Mouse (Mus musculus) colon, adult 2 months (tissue): ENCODE measurements around the gene Vps11. TPM values are rescaled to one million over a fixed set of nuclear protein-coding genes. Genes with fewer than 3 reads are reported as not detected.

Experiments used
- polyA plus RNA-seq: library from polyadenylated mRNA; depleted of rRNA; stranded (reverse); fragments of >200 nt; gene quantifications from 2 replicates; pipeline ENCODE4 v1.2.3, GENCODE M21; 2012; rRNA removed

Gene Vps11
- polyA plus RNA-seq, result 16.6 and 18.3 TPM in 2 replicates

DNA sequence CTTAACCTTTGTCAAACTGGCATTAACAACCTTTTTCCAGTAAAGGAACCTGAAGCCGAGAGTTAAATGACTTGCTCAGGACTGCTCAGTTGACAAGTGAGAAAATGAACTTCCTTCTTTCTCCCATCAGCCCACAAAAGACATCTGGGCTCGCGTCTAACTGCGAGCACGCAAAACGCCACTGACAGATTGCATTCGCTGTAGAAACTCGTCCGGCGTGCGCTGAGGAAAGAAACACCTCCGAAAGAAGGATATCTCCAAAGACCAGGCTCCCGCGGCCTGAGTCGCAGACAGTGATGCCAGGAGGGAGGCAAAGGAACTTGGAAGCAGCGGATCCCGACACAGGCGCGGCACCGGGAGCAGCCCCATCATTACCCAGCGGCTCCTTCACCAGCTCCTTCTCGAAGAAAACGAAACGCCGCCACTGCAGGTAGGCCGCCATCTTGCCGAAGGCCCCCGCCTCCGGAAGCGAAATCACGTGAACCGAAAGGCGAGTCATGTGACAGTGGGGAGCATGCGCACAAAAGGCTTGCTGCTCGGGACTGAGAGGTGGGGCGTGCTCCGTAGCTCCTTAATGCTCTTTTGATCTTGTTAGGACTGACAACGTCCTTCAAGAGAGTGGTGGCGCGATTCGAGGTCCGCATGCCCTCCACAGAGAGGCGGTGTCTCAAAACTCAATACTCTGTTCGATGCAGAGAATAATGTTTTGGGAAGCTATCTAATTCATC is at the start of gene Vps11:
Gene Vps11, minus strand, starts transcription at position 481 of the 728 bp plus-strand sequence.

DNA sequence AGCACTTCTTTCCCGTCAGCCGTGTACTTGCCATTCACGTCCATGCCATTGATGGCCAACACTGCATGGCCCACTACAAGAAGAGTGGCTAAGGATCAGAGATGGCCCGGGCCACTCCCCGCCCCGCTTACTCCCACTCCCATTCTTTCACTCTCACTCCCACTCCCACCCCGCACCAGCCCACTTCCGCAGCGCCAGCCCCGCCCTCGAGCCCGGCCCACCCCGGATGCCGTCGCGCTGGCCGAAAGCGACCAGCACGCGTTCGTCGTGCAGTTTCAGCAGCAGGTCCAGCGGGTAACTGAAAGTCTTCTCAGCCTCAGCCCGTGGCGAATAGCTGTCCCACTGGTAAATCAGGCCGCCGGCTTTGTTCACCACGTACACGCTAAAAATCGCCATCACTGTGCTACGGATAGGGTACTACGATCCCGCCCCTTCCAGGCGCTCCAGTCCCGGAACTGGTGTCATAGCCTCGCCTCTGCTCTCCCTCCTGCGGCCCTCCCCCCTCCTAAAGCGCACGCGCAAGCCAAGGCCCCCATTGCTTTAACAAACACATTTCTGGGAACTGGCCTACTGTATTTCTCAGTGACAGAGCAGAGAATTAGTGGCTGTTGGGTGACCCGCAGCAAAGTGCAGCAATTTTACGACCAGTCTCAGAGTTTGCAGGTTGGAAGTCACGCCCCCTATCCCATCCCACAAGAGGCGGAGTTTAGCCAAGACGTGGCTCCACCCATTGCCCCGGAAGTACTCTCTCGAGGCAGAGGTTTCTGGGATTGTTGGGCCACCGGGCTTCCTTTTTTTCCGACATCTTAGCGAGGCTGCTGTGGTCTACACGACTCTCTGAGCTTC is 45.7 kb upstream of the Vps11 start, which contains the start of the genes Rps25 and Trappc4:
Gene Rps25, plus strand, starts transcription at position 234 of the 846 bp plus-strand sequence.
Gene Trappc4, minus strand, starts transcription at position 695 of the 846 bp plus-strand sequence.

DNA sequence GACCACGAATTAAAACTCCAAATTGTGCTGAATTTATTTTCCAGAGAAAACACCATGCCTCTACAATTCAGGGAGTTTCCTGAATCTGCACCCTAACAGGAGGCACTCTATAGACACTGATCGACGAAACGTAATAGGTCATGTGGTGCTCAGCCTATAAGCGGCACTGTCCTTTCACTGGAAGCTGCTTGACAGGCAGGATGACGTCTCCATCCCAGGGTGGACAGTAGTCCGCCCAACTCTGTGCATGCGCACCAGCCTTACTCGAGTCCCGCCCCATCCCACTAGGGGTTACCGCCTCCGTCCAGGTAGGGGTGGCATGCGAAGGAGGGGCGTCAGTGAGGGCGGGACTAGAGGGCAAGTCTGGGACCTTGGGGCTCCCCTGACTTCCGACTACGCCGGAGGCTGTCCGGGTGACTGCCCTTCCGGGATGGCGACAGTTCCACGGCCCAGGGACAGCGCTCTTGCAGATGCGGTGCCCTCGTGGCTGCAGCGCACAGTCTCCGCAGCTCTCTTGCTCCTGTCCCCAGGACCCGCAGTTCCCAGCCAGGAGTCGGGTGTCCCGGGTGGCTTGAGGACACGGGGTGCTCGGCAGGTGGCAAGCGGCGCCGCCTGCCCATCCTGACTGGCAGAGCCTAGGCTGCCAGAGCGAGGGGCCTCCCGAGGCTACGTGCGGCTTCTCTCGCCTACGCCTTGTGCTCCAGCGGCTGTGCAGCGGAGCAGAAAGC is 35.4 kb upstream of the Vps11 start, which contains the start of gene Slc37a4:
Gene Slc37a4, plus strand, starts transcription at position 169 of the 728 bp plus-strand sequence.

DNA sequence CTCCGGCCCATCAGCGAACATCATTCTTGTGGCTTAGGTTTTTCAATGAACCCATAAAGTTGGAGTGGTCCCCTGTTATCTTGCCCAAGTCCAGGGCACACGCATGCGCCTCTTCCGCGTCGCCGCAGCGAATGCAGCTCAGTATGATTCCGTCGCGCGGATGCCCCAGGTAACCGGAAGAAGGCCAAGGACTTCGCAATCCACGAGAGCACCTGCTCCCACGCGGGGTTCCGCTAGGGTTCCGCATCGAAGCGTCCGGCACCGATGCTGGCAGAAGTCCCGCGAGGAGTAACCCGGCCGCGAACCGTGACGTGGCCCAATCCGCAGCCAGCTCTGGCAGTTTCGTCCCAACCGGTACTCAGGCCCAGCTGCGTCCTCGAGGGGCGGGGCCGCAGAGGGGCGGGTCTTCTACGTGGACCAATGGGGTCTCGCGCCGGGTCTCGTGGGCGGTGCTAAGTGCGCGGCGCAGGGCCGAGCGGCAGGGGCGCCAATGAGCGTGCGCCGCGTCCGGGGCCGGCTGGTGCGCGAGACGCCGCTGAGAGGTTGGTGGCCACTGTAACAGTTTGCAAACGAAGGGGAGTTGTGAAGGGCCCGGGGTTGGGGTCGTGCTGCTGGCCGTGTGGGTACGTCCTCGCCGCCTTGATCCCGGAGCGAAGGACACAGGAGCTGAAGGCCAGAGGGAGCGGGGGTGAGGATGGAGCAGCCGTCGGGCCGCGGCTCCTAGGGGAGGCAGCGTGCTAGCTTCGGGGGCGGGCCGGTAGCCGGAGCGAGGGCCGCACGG is 17.8 kb upstream of the Vps11 start, which contains the start of gene Hyou1:
Gene Hyou1, plus strand, starts transcription at position 437 of the 781 bp plus-strand sequence.

DNA sequence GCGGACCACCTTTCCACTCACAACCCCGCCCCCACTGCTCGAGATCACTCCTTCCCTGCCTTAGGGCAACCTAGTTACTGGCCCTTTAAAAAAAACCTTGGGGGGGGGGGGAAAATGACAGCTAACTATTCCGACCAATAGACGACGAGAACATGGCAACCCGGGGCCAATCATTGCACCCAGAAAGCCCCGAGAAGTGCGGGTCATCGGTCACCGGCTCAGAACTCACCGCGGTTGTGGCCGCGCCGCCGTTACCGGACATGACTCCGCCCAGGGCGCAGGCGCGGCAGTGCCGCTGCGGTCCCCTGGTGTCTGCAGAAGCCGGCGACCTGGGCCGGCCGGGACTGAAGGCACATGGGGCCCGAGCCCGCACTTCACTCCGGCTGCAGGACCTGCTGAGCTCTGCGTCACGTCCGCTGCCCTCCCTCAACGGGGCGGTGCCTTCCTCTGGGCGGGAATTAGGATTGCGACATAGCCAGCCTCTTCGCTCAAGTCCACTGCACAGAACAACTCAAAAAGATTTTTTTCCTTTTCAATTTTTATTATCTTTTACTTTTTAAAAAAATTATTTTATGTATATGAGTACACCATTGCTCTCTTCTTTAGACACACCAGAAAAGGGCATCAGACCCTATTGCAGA is 17.6 kb downstream of the Vps11 start, which contains the start of gene Hmbs:
Gene Hmbs, minus strand, starts transcription at position 448 of the 641 bp plus-strand sequence.

DNA sequence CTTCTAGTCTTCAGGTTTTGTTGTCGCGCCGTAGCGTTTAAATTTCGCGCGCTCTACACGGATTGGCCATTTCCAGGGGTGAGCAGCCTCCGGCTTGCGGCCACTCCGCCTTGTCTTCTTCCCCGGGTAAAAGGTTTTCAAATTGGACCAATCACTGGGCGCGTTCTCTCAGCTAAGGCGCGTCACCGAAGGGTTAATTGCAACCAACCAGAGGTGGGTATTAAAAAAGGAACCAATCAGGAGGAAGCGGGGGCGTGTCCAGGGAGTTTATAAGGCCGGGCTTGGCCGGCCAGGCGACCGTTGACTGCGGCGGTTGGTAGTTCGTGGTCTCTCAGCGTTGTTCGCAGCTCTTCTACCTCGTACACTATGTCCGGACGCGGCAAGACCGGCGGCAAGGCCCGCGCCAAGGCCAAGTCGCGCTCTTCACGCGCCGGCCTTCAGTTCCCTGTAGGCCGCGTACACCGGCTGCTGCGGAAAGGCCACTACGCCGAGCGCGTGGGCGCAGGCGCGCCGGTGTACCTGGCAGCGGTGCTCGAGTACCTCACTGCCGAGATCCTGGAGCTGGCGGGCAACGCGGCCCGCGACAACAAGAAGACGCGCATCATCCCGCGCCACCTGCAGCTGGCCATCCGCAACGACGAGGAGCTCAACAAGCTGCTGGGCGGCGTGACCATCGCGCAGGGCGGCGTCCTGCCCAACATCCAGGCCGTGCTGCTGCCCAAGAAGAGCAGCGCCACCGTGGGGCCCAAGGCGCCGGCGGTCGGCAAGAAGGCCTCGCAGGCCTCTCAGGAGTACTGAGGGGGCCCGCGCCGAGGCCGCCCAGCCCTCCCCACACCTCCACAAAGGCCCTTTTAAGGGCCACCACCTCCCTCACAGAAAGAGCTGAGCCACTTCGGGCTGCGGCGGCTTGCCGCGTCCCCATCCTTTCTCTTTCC is 26.8 kb downstream of the Vps11 start, which contains the start of gene H2afx:
Gene H2afx, plus strand, starts transcription at position 299 of the 935 bp plus-strand sequence.

DNA sequence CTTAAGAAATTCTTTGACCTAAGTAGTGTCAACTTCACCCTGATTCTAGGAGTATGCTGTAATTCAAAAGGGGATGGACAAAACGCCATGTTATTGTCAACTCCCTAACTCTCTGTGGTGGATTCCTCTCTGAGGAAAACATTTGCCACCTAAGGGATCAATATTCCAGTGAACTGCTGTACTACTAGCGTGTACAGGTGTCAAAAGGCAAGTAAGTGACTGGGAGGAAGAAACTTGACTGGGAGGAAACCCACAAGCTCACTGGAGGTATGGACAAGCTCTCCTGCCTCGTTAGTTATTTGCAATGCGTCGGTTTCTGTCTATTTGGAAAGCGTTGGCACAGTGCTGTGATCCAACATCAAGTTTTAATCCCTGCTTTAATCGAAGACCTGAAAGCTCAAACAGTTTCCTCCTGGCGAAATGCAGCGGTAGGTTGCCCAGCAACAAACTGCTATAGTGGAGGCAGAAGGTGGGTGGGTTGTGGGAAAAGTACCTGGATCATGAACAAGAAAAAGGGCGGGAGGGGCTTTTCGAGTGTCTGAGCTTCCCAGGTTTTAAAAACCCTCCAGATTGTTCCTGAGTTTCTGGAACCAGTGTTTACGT is 35.6 kb downstream of the Vps11 start, which contains the start of gene Dpagt1:
Gene Dpagt1, plus strand, starts transcription at position 252 of the 603 bp plus-strand sequence.

DNA sequence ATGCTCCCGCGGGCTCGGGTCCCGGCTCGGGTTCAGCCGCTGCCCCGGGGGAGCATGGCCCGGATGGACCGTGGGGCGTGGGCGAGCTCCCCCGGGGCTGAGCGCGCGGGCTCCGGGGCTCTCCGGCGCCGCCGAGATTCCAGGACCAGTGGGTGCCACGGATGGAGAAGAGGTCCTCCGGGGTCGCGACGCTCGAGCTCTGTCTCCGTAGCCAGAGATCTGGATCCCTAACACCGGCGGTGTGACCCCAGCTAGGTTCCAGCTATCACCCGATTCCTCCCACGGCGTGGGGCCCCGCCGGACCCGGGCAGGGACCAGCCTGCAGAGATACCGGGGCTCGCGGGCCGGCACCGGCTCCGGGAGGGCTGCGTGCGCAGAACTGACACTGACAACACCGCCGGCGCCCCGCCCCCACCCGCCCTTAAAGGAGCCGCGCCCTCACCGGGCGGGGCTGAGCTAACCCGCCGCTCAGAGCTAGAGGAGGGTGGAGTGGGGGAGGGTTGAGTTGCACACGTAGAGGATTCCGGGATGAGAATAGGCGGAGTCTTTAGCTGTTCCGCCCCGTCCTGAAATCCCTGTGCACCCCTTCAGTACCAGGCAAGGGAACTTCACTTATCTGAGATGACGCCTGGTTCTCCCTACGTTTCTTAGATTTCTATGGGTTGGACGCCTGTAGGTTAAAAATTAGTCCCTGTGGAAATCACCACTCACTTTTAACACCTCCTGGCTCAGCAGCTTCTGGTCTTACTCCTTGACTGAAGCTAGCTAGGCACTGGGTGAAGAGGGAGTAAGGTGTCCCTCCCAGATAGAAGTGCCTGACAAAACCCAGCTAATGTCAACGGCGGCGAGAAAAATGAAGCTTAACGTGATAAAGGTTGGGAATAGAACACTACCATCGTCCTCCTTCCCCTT is 41.3 kb downstream of the Vps11 start, which contains the start of gene C2cd2l:
Gene C2cd2l, minus strand, starts transcription at position 399 of the 912 bp plus-strand sequence.

DNA sequence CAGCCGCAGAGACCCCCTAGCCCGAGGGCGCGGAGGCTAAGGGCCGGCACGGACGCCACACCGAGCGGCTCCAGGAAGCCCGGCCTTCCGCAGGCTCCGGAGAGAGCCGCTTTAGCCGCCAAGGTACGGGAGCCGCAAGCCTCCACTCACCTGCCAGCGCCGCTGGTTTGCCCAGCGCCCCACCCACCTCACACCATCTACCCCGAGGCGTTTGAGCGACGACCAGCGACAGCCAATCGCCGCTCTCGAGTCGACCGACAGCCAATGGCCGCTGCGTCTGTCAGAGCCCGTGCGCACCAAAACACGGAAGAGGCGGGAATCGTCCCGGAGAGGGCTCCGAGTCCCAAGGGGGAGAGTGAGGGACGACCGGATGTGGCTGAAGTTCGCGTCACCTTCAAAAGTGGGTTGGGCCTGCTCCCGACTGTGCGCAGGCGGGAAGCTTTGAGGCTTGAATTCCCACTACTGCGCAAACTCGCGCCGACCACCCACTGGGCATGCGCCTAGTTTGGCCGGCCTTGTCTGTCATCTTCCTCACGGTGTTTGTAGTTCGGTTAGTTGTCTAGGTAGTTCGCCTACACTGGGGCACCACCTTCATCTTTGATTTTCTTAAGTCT is 55.9 kb downstream of the Vps11 start, which contains the start of gene Hinfp:
Gene Hinfp, minus strand, starts transcription at position 206 of the 614 bp plus-strand sequence.

Other genes with a start within 250 kb of the Vps11 start
- not detected in 2 replicates for gene Gm49380, start 248.2 kb downstream of the Vps11 start, polyA plus RNA-seq
- gene Rnf26, start 248.2 kb downstream of the Vps11 start, polyA plus RNA-seq, result 34.4 and 44.1 TPM in 2 replicates
- 39.7 and 42.8 TPM in 2 replicates for gene Mcam, start 227.2 kb downstream of the Vps11 start, polyA plus RNA-seq
- gene Cbl, start 127.6 kb downstream of the Vps11 start, polyA plus RNA-seq, result 8.4 and 10.9 TPM in 2 replicates
- gene Ccdc153, start 121.0 kb downstream of the Vps11 start, polyA plus RNA-seq, result 0.14 TPM in 1 of 2 replicates, not detected in the other
- 8.3 and 12.4 TPM in 2 replicates for gene Pdzd3, start 110.2 kb downstream of the Vps11 start, polyA plus RNA-seq
- 27.5 and 33.1 TPM in 2 replicates for gene Nlrx1, start 93.1 kb downstream of the Vps11 start, polyA plus RNA-seq
- 4.7 and 6.7 TPM in 2 replicates for gene Abcg4, start 73.1 kb downstream of the Vps11 start, polyA plus RNA-seq
- 17.5 and 22.3 TPM in 2 replicates for gene Hinfp, start 56.0 kb downstream of the Vps11 start, polyA plus RNA-seq
- 115 and 139 TPM in 2 replicates for gene C2cd2l, start 41.4 kb downstream of the Vps11 start, polyA plus RNA-seq
- gene Dpagt1, start 35.7 kb downstream of the Vps11 start, polyA plus RNA-seq, result 62.8 and 83.7 TPM in 2 replicates
- gene H2afx, start 27.0 kb downstream of the Vps11 start, polyA plus RNA-seq, result 154 and 173 TPM in 2 replicates
- 34.5 and 35.2 TPM in 2 replicates for gene Hmbs, start 17.4 kb downstream of the Vps11 start, polyA plus RNA-seq
- 43.9 and 44.8 TPM in 2 replicates for gene Hyou1, start 17.8 kb upstream of the Vps11 start, polyA plus RNA-seq
- 37.0 and 46.0 TPM in 2 replicates for gene Slc37a4, start 35.2 kb upstream of the Vps11 start, polyA plus RNA-seq
- 84.4 and 119 TPM in 2 replicates for gene Rps25, start 45.5 kb upstream of the Vps11 start, polyA plus RNA-seq
- gene Trappc4, start 45.9 kb upstream of the Vps11 start, polyA plus RNA-seq, result 44.3 and 46.5 TPM in 2 replicates
- gene Ccdc84, start 56.9 kb upstream of the Vps11 start, polyA plus RNA-seq, result 30.0 and 36.4 TPM in 2 replicates
- not detected in 2 replicates for gene Foxr1, start 79.5 kb upstream of the Vps11 start, polyA plus RNA-seq
- gene Upk2, start 93.3 kb upstream of the Vps11 start, polyA plus RNA-seq, result 0.21 TPM in 1 of 2 replicates, not detected in the other
- gene Bcl9l, start 121.2 kb upstream of the Vps11 start, polyA plus RNA-seq, result 23.6 and 37.6 TPM in 2 replicates
- 3.2 and 3.3 TPM in 2 replicates for gene Cxcr5, start 200.2 kb upstream of the Vps11 start, polyA plus RNA-seq
- 11.9 and 13.1 TPM in 2 replicates for gene Ddx6, start 243.2 kb upstream of the Vps11 start, polyA plus RNA-seq